Mouse (Mus musculus) kidney, embryonic 16.5 days (tissue): ENCODE measurements around the gene Adrb1. TPM values are rescaled to one million over a fixed set of nuclear protein-coding genes. Genes with fewer than 3 reads are reported as not detected.

Experiments used
- ATAC-seq: fragments of 200-750 bp; cut with Nextera tagmentation; 2 replicates; pipeline ENCODE4 v1.8.0; 2017; ENCODE audit warnings: moderate TSS enrichment; ENCODE audit not compliant: low FRiP score, low TSS enrichment
- H3K27ac ChIP-seq: fragments of 300-500 bp; sonication (generic); 2 replicates; pipeline ENCODE4 v1.5.1; 2014; ENCODE audit warnings: low read length
- H3K27me3 ChIP-seq: fragments of 300-500 bp; sonication (generic); 2 replicates; pipeline ENCODE4 v1.6.1; 2014; ENCODE audit warnings: low read length, control low read depth, mixed read lengths; ENCODE audit not compliant: insufficient read depth
- H3K36me3 ChIP-seq: fragments of 300-500 bp; sonication (generic); 2 replicates; pipeline ENCODE4 v1.6.1; 2014; ENCODE audit warnings: low read length, control low read depth, mixed read lengths; ENCODE audit not compliant: insufficient read depth
- H3K4me1 ChIP-seq: fragments of 300-500 bp; sonication (generic); 2 replicates; pipeline ENCODE4 v1.6.1; 2014; ENCODE audit warnings: low read length, control low read depth, mixed read lengths; ENCODE audit not compliant: insufficient read depth
- H3K4me2 ChIP-seq: fragments of 300-500 bp; sonication (generic); replicated peaks from 2 replicates; pipeline ENCODE4 v1.6.1; 2014; ENCODE audit warnings: low read depth, low read length
- H3K4me3 ChIP-seq: fragments of 300-500 bp; sonication (generic); 2 replicates; pipeline ENCODE4 v1.5.1; 2014; ENCODE audit warnings: mild to moderate bottlenecking, low read length
- H3K9ac ChIP-seq: fragments of 300-500 bp; sonication (generic); replicated peaks from 2 replicates; pipeline ENCODE4 v1.6.1; 2014; ENCODE audit warnings: low read length
- H3K9me3 ChIP-seq: fragments of 300-500 bp; sonication (generic); 2 replicates; pipeline ENCODE4 v1.6.1; 2016; ENCODE audit warnings: low read length, control low read depth
- WGBS: fragments of 180-500 bp; shearing (Covaris S2); extraction: QIAGEN DNeasy Blood & Tissue Kit; methylation state at CpG from one replicate; pipeline ENCODE4 v1.1.7; 2014; 5-methylcytosine and 5-hydroxymethylcytosine counted together
- polyA plus RNA-seq: library from polyadenylated mRNA; unstranded; fragments of >200 nt; fragmentation: Nextera tagmentation; extraction: Ambion mirVana; gene quantifications from 2 replicates; pipeline ENCODE4 v1.2.1, GENCODE M21; 2015

Adrb1 gene
- polyA plus RNA-seq, 1 experiment from 2014 or later, result 0.06 TPM

DNA sequence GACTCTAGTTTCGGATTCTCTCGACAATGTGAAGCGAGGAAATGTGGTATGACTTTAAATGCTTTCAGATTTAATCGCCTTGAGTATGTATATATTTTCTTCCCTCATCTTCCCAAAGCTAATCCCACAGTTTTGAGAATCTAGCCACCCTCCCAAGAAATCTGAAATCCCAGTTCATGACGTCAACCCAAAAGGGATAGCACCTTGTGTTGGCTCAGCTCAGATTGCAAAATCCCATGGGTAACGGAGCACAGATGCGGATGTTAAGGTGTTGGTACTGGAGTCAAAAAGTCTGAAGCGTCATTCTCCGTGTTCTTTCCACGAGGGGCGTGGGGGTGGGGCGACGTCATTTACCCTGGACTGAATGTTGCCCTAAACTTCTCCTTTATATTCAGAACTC, 1.1 kb upstream of the Adrb1 start:
- no peaks in the 10 kb centered on the region for H3K9me3 ChIP-seq
- 23% methylated on average over 13 of the region's 13 CpGs for WGBS
- no peaks in the 10 kb centered on the region for H3K36me3 ChIP-seq
- H3K9ac ChIP-seq, result no peak overlapping the region
- ATAC-seq, result no peak
- peak overlapping the region; percentile 89; the same call in 1 of the 2 replicates for H3K4me2 ChIP-seq
- H3K27me3 ChIP-seq, result peaks cover 75% of the 10 kb centered on the region
- H3K4me1 ChIP-seq, result peaks cover 33% of the 10 kb centered on the region
- no peak overlapping the region for H3K27ac ChIP-seq
- H3K4me3 ChIP-seq, result peak overlapping the region; percentile 46; the same call in 1 of the 2 replicates

DNA sequence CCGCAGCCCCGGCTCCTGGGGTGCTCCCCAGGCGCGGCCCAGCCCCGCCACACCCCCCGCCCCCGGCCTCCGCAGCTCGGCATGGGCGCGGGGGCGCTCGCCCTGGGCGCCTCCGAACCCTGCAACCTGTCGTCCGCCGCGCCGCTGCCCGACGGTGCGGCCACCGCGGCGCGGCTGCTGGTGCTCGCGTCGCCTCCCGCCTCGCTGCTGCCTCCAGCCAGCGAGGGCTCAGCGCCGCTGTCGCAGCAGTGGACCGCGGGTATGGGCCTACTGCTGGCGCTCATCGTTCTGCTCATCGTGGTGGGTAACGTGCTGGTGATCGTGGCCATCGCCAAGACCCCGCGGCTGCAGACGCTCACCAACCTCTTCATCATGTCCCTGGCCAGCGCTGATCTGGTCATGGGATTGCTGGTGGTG, 300 bp downstream of the Adrb1 start:
- peak overlapping the region; percentile 89 for H3K4me2 ChIP-seq
- peak overlapping the region; percentile 51 for H3K9ac ChIP-seq
- H3K36me3 ChIP-seq, result no peaks in the 10 kb centered on the region
- no peak overlapping the region for H3K27ac ChIP-seq
- H3K4me3 ChIP-seq, result peak overlapping the region; percentile 46
- H3K4me1 ChIP-seq, result peaks cover 33% of the 10 kb centered on the region
- H3K27me3 ChIP-seq, result peaks cover 89% of the 10 kb centered on the region
- under 1% methylated on average over 47 of the region's 48 CpGs for WGBS
- ATAC-seq, result no peak; the same call in 1 of the 2 replicates
- H3K9me3 ChIP-seq, result no peaks in the 10 kb centered on the region

DNA sequence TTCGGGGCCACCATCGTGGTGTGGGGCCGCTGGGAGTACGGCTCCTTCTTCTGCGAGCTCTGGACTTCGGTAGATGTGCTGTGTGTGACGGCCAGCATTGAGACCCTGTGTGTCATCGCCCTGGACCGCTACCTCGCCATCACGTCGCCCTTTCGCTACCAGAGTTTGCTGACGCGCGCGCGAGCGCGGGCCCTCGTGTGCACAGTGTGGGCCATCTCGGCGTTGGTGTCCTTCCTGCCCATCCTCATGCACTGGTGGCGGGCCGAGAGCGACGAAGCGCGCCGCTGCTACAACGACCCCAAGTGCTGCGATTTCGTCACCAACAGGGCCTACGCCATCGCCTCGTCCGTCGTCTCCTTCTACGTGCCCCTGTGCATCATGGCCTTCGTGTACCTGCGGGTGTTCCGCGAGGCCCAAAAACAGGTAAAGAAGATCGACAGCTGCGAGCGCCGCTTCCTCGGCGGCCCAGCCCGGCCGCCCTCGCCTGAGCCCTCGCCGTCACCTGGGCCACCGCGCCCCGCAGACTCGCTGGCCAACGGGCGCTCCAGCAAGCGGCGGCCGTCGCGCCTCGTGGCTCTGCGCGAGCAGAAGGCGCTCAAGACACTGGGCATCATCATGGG, 822 bp downstream of the Adrb1 start:
- peak overlapping the region; percentile 51; the same call in 1 of the 2 replicates for H3K9ac ChIP-seq
- peaks cover 88% of the 10 kb centered on the region for H3K27me3 ChIP-seq
- H3K4me1 ChIP-seq, result peaks cover 33% of the 10 kb centered on the region
- peak overlapping the region; percentile 46 for H3K4me3 ChIP-seq
- no peaks in the 10 kb centered on the region for H3K36me3 ChIP-seq
- 1% methylated on average over 69 of the region's 69 CpGs for WGBS
- no peak overlapping the region for H3K27ac ChIP-seq
- H3K9me3 ChIP-seq, result no peaks in the 10 kb centered on the region
- peak; percentile 60 for ATAC-seq
- H3K4me2 ChIP-seq, result peak overlapping the region; percentile 89

- Histone ChIP-seq H3K4me2 (peak overlapping the region; percentile 89), H3K4me3 (peak overlapping the region; percentile 46), H3K9ac (peak overlapping the region; percentile 51), H3K27me3 (peaks cover 87% of the 10 kb centered on the region), H3K4me1 (peaks cover 33% of the 10 kb centered on the region), H3K27ac (no peak overlapping the region), H3K9me3 (no peaks in the 10 kb centered on the region), H3K36me3 (no peaks in the 10 kb centered on the region)
- peak; percentile 76 for ATAC-seq
- under 1% methylated on average over 71 of the region's 71 CpGs for WGBS
Observed at GRCm38 (mm10) chr19:56723331-56724125, 1.5 kb downstream of the Adrb1 start.

DNA sequence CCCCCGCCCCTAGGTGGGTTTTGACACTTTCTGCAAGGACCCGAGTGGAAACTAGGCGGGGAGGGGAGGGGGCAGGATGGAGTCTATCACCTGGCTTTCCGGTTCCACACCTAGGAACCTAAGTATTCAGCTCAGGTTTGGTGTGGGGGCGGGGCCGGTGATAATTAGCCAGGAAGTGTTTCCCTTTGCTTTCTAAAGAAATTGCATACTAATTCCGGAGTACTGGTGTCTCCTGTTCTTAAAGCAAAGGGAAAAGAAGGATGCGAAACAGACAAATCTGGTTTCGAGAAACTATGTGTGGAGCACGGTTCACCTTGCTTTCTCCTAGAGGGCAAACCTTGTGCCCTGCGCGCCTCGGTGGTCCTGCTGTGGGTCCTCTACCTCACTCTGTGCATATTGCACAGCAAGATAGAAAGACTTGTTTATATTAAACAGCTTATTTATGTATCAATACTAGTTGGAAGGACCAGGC, 2.2 kb downstream of the Adrb1 start:
- no peak overlapping the region for H3K27ac ChIP-seq
- WGBS, result 4% methylated on average over 11 of the region's 13 CpGs
- H3K4me2 ChIP-seq, result peak overlapping the region; percentile 89
- no peak for ATAC-seq
- H3K4me1 ChIP-seq, result peaks cover 33% of the 10 kb centered on the region
- no peak overlapping the region for H3K9ac ChIP-seq
- H3K36me3 ChIP-seq, result no peaks in the 10 kb centered on the region
- H3K9me3 ChIP-seq, result no peaks in the 10 kb centered on the region
- peaks cover 87% of the 10 kb centered on the region for H3K27me3 ChIP-seq
- H3K4me3 ChIP-seq, result peak overlapping the region; percentile 46

GRCm38 (mm10) chr19:56727170-56727877, 5.3 kb downstream of the Adrb1 start:
- no peak overlapping the region for H3K27ac ChIP-seq
- no peak overlapping the region for H3K4me3 ChIP-seq
- no peaks in the 10 kb centered on the region for H3K36me3 ChIP-seq
- ATAC-seq, result no peak
- peaks cover 71% of the 10 kb centered on the region for H3K27me3 ChIP-seq
- no peak overlapping the region for H3K9ac ChIP-seq
- no peak overlapping the region for H3K4me2 ChIP-seq
- no peaks in the 10 kb centered on the region for H3K9me3 ChIP-seq
- H3K4me1 ChIP-seq, result peaks cover 21% of the 10 kb centered on the region
- WGBS, result 64% methylated on average over 14 of the region's 14 CpGs

DNA sequence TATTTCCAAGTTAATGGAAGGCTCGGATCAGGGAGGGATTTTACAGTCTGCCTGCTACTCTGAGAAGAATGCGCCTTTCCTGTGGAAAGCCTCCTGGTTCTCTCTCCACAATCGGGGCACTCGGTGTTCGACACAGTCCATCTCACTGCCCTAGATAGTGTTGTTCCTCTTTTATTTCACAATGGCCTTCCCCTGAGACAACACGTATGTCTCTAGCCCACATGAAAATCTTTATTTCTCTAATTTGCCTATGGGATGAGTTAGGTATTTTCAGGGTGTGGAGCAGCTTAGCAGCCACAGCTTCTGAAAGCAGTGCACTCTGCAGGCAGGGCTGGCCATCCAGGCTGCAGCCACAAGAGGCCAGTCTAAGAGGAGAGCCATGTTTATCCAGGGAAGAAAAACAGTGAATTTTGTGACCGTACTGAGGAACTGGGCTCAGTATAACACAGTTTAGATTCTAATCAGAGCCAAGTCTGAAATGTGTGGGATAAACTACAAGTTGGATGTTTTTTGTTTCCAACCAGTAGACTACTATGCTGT, 12.1 kb downstream of the Adrb1 start:
- Histone ChIP-seq H3K4me3 (no peak overlapping the region), H3K9ac (no peak overlapping the region), H3K9me3 (no peaks in the 10 kb centered on the region), H3K4me2 (no peak overlapping the region), H3K27me3 (peaks cover 14% of the 10 kb centered on the region), H3K27ac (no peak overlapping the region), H3K36me3 (no peaks in the 10 kb centered on the region), H3K4me1 (no peaks in the 10 kb centered on the region)
- WGBS, result 58% methylated on average over 7 of the region's 7 CpGs
- no peak for ATAC-seq

DNA sequence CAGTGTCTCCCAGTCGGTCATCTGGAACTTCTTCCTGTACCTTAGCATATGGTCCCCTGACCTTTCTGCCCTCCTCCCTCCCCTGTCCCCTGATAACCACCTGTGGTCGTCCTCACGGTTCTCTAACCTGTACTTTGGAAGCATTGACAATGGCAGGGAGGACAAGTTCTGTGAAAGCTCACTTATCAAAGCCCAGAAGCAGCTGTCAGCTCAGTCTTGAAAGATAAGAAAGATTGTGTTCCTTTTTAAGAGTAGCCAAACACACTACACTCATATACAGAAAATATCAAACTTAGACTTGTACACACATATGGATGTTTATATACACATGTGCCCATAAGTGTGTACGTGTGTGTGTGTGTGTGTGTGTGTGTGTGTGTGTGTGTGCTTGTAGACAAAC, 13.7 kb downstream of the Adrb1 start:
- H3K9me3 ChIP-seq, result no peaks in the 10 kb centered on the region
- peaks cover 11% of the 10 kb centered on the region; the same call in 1 of the 2 replicates for H3K27me3 ChIP-seq
- no peak for ATAC-seq
- no peak overlapping the region for H3K27ac ChIP-seq
- no peak overlapping the region for H3K9ac ChIP-seq
- no peak overlapping the region for H3K4me3 ChIP-seq
- no peaks in the 10 kb centered on the region for H3K4me1 ChIP-seq
- WGBS, result 60% methylated on average over 4 of the region's 4 CpGs
- H3K36me3 ChIP-seq, result no peaks in the 10 kb centered on the region
- no peak overlapping the region for H3K4me2 ChIP-seq

DNA sequence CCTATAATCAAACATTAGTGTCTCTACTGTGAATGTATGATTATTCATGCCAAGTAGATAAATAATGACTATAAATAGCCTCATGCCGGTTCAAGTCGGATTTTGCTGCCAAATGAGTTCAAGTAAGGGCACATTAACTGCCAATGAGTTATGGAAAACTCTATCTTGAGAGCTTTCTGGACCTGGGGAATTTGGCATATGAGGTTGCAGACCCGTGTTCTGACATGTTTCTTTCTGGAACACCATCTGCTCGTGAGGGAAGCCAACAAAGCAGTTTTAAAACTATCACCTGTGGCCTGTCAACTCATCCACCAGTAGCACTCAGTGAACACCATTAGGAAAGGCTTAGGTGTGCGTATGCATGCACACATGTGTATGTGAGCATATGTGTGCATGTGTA, 14.3 kb downstream of the Adrb1 start:
- no peak overlapping the region for H3K4me3 ChIP-seq
- peaks cover 6% of the 10 kb centered on the region; the same call in 1 of the 2 replicates for H3K27me3 ChIP-seq
- H3K36me3 ChIP-seq, result no peaks in the 10 kb centered on the region
- no peak overlapping the region for H3K9ac ChIP-seq
- 59% methylated on average over 5 of the region's 5 CpGs for WGBS
- no peaks in the 10 kb centered on the region for H3K9me3 ChIP-seq
- ATAC-seq, result no peak
- no peaks in the 10 kb centered on the region for H3K4me1 ChIP-seq
- H3K27ac ChIP-seq, result no peak overlapping the region
- H3K4me2 ChIP-seq, result no peak overlapping the region
